Mouse (Mus musculus) heart, adult 2 months (tissue): ENCODE measurements around the gene Utp11. TPM values are rescaled to one million over a fixed set of nuclear protein-coding genes. Genes with fewer than 3 reads are reported as not detected.
"Not testable (repeated sequence)": the region's sequence is repeated elsewhere in the genome, so short reads cannot be mapped to it uniquely, and the experiment has no call there.

Experiments
- DNase-seq, 2 experiments: peaks; one replicate each; pipeline ENCODE4 v3.0.0; 2021
- H3K27ac ChIP-seq: fragments of 200-600 bp; 2 replicates; pipeline ENCODE4 v1.8.1; 2022
- H3K27me3 ChIP-seq: fragments of 200-500 bp; 2 replicates; pipeline ENCODE4 v1.6.1; 2012; ENCODE audit warnings: mild to moderate bottlenecking, low read length, inconsistent platforms, mixed read lengths; ENCODE audit not compliant: control insufficient read depth, insufficient read depth
- H3K36me3 ChIP-seq: fragments of 200-500 bp; 2 replicates; pipeline ENCODE4 v1.6.1; 2012; ENCODE audit warnings: low read length, inconsistent platforms; ENCODE audit not compliant: control insufficient read depth, insufficient read depth
- H3K4me1 ChIP-seq: fragments of 200-500 bp; 2 replicates; pipeline ENCODE4 v1.6.1; 2011; ENCODE audit warnings: low read length; ENCODE audit not compliant: control insufficient read depth, insufficient read depth
- H3K4me3 ChIP-seq: fragments of 200-600 bp; 2 replicates; pipeline ENCODE4 v1.8.1; 2022
- H3K79me2 ChIP-seq: fragments of 200-500 bp; replicated peaks from 2 replicates; pipeline ENCODE4 v1.6.1; 2012; ENCODE audit warnings: mild to moderate bottlenecking, inconsistent platforms, low read length, moderate library complexity, mixed read lengths; ENCODE audit not compliant: control insufficient read depth, insufficient read depth
- H3K9ac ChIP-seq: fragments of 200-500 bp; 2 replicates; pipeline ENCODE4 v1.6.1; 2012; ENCODE audit warnings: low read depth, mild to moderate bottlenecking, control low read depth, inconsistent platforms, low read length, mixed read lengths
- CTCF ChIP-seq: fragments of 200-600 bp; IDR thresholded peaks from 2 replicates; pipeline ENCODE4 v1.8.1; 2022; ENCODE audit warnings: antibody characterized with exemption, mild to moderate bottlenecking, moderate library complexity
- EP300 ChIP-seq: fragments of 200-500 bp; IDR thresholded peaks from 2 replicates; pipeline ENCODE4 v1.6.1; 2011; ENCODE audit warnings: low read depth, low read length, control low read depth; ENCODE audit not compliant: insufficient read depth
- POLR2A ChIP-seq: fragments of 200-500 bp; IDR thresholded peaks from 2 replicates; pipeline ENCODE4 v1.6.1; 2011; ENCODE audit warnings: mild to moderate bottlenecking, low read depth, low read length, control low read depth; ENCODE audit not compliant: insufficient read depth
- WGBS: fragments of 180-500 bp; shearing (Covaris S2); methylation state at CpG from one replicate; pipeline ENCODE4 v1.1.7; 2018; 5-methylcytosine and 5-hydroxymethylcytosine counted together
- intact Hi-C: fragments of 180-260 bp; cut with DNase I; formaldehyde crosslinking; loops from one replicate; pipeline ENCODE4 v1.15.1; 2025
- polyA plus RNA-seq: library from polyadenylated mRNA; depleted of rRNA; stranded (reverse); fragments of >200 nt; gene quantifications from 2 replicates; pipeline ENCODE4 v1.2.3, GENCODE M21; 2012
- total RNA-seq, 2 experiments: library from RNA; stranded (reverse); gene quantifications; 2 replicates each; pipeline ENCODE4 v1.2.3; 2021

Utp11 gene
- total and polyA plus RNA-seq, 3 experiments: 4.0 to 13.5 (median 12.1) TPM

DNA sequence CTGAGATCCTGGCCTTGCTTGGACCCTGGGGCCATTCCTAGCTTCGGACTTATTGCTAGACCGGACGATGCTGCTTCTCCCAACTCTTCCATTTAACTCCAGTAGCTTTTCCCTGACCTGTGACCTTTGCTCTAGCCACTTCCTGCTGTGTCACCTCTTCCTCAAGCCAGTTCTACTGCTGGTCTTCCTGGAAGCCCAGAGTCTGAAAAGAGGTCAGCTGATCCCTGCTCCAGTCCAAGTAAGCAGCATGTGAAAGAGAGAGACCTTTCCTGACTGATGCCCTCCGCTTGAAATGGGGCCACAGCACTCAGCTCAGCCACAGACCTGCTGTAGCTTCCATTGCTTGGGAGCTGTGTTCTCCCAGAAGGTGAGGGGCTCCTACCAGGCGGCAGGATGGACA lies 44.1 kb upstream of the Utp11 start:
- Histone ChIP-seq H3K4me1 (peaks cover 2% of the 10 kb centered on the region; the same call in 1 of the 2 replicates), H3K9ac (no peak overlapping the region), H3K79me2 (no peaks in the 10 kb centered on the region), H3K27ac (no peak overlapping the region), H3K4me3 (no peak overlapping the region), H3K36me3 (no peaks in the 10 kb centered on the region), H3K27me3 (no peaks in the 10 kb centered on the region)
- TF ChIP-seq EP300: no peak
- no peak for TF ChIP-seq CTCF
- no peak for TF ChIP-seq POLR2A
- intact Hi-C loops: no loop called here
- DNase-seq: no peak
- 61% methylated on average over 5 of the region's 5 CpGs for WGBS

DNA sequence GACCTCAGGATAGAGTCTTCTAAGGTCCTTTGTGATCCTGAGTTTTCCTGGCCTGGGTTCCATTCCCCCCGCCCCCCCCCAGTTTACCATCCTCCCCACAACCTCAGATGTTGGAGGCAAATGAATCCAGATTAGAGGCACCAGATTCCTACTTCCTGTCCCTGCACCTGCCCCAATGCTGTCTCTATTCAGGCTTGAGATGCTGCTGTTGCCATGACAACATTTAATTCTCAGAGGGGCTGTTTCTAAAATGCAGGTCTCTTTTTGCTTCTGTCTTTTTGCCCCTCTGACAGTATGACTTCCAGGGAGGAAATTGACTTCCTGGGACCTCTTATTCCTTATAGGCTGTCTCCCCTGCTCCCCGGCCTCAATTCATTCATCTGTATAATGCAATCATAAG lies 43.6 kb upstream of the Utp11 start:
- H3K27me3 ChIP-seq: no peaks in the 10 kb centered on the region
- no peak overlapping the region for H3K27ac ChIP-seq
- TF ChIP-seq EP300: no peak
- TF ChIP-seq CTCF: no peak
- no peak for TF ChIP-seq POLR2A
- no peak overlapping the region for H3K4me3 ChIP-seq
- no peaks in the 10 kb centered on the region for H3K36me3 ChIP-seq
- no peaks in the 10 kb centered on the region; the same call in 1 of the 2 replicates for H3K4me1 ChIP-seq
- H3K9ac ChIP-seq: no peak overlapping the region
- no peaks in the 10 kb centered on the region for H3K79me2 ChIP-seq
- intact Hi-C loops: no loop called here
- 78% methylated on average over 2 of the region's 2 CpGs for WGBS
- DNase-seq: no peak

DNA sequence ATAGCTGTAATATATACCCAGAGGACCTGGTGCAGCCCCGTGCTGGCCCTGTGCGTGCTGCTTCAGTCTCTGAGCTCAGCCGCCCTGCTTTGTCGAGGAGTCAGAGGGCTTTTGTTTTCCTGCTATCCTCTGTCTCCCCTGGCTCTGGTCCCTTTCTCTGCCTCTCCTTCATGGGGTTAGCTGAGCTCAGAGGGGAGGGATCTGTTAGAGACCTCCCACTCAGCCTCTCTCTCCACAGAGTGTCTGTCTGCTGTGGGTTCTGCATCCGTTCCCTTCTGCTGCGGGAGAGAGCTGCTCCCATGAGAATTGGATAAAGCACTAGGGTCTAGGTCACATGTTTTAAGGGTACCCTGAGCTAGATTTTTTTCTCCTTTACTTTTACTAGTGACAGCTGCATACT lies 32.7 kb upstream of the Utp11 start:
- Histone ChIP-seq H3K27ac (no peak overlapping the region), H3K4me1 (no peaks in the 10 kb centered on the region), H3K4me3 (no peak overlapping the region), H3K27me3 (no peaks in the 10 kb centered on the region), H3K9ac (no peak overlapping the region), H3K79me2 (no peaks in the 10 kb centered on the region), H3K36me3 (no peaks in the 10 kb centered on the region)
- intact Hi-C loops: no loop called here
- TF ChIP-seq EP300 (no peak), POLR2A (no peak), CTCF (no peak)
- no peak for DNase-seq
- WGBS: 74% methylated on average over 6 of the region's 6 CpGs

DNA sequence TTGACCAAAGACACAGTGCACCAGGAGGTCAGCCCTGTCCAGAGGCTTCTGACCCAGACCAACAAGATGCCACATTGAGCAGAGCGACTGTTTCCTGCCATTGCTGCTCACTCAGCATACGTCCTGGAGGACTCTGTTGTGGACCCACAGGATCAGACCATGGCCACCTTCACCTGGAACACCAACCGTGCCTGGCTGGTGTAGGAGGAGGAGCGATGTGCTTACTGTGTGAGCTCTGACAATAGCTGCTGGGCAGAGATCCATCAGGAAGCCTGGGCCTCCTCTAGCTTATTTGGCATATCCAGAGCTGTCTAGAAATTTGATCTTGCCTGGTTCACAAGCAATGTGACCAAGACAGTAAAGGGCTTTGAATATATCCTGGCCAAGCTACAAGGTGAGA lies 25.7 kb upstream of the Utp11 start:
- H3K36me3 ChIP-seq: peaks cover 4% of the 10 kb centered on the region
- TF ChIP-seq CTCF (no peak), POLR2A (no peak)
- no peaks in the 10 kb centered on the region for H3K27me3 ChIP-seq
- DNase-seq: no peak
- H3K79me2 ChIP-seq: 0 out of 2 replicates have a peak, but pooled peaks cover 1% of the 10 kb centered on the region
- no peak overlapping the region for H3K4me3 ChIP-seq
- no peak overlapping the region for H3K9ac ChIP-seq
- H3K27ac ChIP-seq: no peak overlapping the region
- intact Hi-C loops: no loop called here
- 90% methylated on average over 4 of the region's 4 CpGs for WGBS
- peaks cover 6% of the 10 kb centered on the region for H3K4me1 ChIP-seq

DNA sequence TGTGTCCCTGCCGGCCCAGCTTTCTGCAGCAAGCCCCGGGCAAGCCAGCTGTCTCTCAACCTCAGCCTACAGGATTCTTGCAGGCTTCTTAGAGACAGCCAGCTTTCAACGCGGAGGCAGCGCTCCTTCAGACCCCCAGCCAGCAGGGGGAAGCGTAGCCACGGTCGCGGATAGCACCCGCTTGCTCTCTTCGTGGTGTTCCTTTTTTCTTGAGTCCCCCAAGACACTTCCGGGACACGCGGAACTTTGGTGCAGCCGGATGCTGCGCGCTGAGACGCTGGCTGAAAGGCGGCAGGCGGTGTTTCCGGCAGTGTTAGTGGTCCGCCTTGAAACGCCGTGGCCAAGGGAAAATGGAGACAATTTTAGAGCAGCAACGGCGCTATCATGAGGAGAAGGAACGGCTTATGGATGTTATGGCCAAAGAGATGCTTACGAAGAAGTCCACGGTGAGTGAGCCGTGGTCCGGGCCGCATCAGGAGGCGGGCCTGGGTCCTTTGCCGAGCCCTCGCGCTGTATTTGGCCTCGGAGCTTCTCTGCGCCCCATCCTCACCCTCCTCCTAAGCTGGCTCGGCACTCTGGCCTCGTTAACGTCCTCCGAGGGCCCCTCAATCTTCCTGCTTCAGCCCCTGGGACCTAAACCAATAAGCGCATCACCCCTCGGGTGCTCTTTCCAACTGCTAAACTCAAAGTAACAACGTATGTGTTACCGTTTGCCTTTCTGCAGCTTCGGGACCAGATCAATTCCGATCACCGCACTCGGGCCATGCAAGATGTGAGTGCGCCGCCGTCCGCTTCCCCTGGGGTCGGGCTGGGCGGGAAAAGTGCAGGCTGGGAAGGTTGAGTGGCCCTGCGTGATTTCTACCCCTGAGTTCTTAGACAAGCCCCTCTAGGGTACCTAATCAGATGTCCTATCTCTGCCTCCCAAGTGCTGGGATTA lies 21.4 kb upstream of the Utp11 start, which contains the start of gene Sf3a3:
Sf3a3 (plus strand) TSS at position 232 of the 937 bp plus-strand sequence.
- Histone ChIP-seq H3K27ac (peak within 1 kb of the TSS; percentile 79), H3K79me2 (0 out of 2 replicates have a peak, but pooled peaks cover 1% of the 10 kb centered on the region), H3K36me3 (peaks cover 4% of the 10 kb centered on the region), H3K9ac (peak within 1 kb of the TSS; percentile 73), H3K4me1 (peaks cover 6% of the 10 kb centered on the region), H3K27me3 (no peaks in the 10 kb centered on the region), H3K4me3 (peak within 1 kb of the TSS; percentile 81)
- WGBS: under 1% methylated on average over 57 of the region's 57 CpGs
- peak; percentile 94 to 96 for DNase-seq
- TF ChIP-seq CTCF (peak; percentile 95), POLR2A (peak; percentile 75), EP300 (peak; percentile 94)
- intact Hi-C loops: loop anchor here (1.0 to 5.0 kb wide), 3 partner anchors 22 to 135 kb away; partner anchors contain the start of genes Mtf1, Utp11 and Yrdc

DNA sequence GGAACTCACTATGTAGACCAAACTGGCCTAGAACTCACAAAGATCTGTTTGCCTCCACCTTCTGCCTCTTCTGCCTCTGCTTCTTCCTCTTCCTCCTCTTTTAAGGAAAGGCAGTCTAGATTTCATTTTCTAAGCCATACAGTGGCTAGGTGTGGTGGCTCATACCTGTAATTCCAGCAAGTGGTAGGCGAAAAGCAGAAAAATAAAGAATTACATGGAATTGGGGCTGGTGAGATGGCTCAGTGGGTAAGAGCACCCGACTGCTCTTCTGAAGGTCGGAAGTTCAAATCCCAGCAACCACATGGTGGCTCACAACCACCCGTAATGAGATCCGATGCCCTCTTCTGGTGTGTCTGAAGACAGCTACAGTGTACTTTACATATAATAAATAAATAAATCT lies 20.4 kb upstream of the Utp11 start:
- not testable (repeated sequence) for DNase-seq, H3K27me3 ChIP-seq, H3K79me2 ChIP-seq, H3K36me3 ChIP-seq, H3K9ac ChIP-seq, H3K4me3 ChIP-seq, H3K4me1 ChIP-seq
- H3K27ac ChIP-seq: peak overlapping the region; percentile 79
- 69% methylated on average over 5 of the region's 5 CpGs for WGBS
- intact Hi-C loops: loop anchor here (1.0 to 5.0 kb wide), 3 partner anchors 21 to 136 kb away; partner anchors contain the start of genes Mtf1, Utp11 and Yrdc
